Mouse (Mus musculus) hindbrain, embryonic 16.5 days (tissue): ENCODE measurements around the gene Grip1. TPM values are rescaled to one million over a fixed set of nuclear protein-coding genes. Genes with fewer than 3 reads are reported as not detected.

ENCODE experiments used
- ATAC-seq: fragments of 200-750 bp; cut with Nextera tagmentation; 2 replicates; pipeline ENCODE4 v1.8.0; 2017; ENCODE audit warnings: moderate TSS enrichment, moderate library complexity
- H3K27ac ChIP-seq: fragments of 300-500 bp; sonication (generic); 2 replicates; pipeline ENCODE4 v1.5.1; 2014; ENCODE audit warnings: low read depth, mild to moderate bottlenecking, control low read depth, low read length, moderate library complexity
- H3K27me3 ChIP-seq: fragments of 300-500 bp; sonication (generic); replicated peaks from 2 replicates; pipeline ENCODE4 v1.6.1; 2014; ENCODE audit warnings: low read length; ENCODE audit not compliant: control insufficient read depth, insufficient read depth
- H3K36me3 ChIP-seq: fragments of 300-500 bp; sonication (generic); 2 replicates; pipeline ENCODE4 v1.6.1; 2014; ENCODE audit warnings: mild to moderate bottlenecking, low read length, moderate library complexity, mixed read lengths; ENCODE audit not compliant: control insufficient read depth, insufficient read depth
- H3K4me1 ChIP-seq: fragments of 300-500 bp; sonication (generic); 2 replicates; pipeline ENCODE4 v1.6.1; 2014; ENCODE audit warnings: low read depth, low read length; ENCODE audit not compliant: control insufficient read depth, insufficient read depth
- H3K4me2 ChIP-seq: fragments of 300-500 bp; sonication (generic); 2 replicates; pipeline ENCODE4 v1.6.1; 2014; ENCODE audit warnings: mild to moderate bottlenecking, low read length, control low read depth, moderate library complexity
- H3K4me3 ChIP-seq: fragments of 300-500 bp; sonication (generic); 2 replicates; pipeline ENCODE4 v1.5.1; 2014; ENCODE audit warnings: mild to moderate bottlenecking, low read length, control low read depth, moderate library complexity
- H3K9ac ChIP-seq: fragments of 300-500 bp; sonication (generic); 2 replicates; pipeline ENCODE4 v1.6.1; 2014; ENCODE audit warnings: low read depth, mild to moderate bottlenecking, control low read depth, low read length, moderate library complexity
- H3K9me3 ChIP-seq: fragments of 300-500 bp; sonication (generic); 2 replicates; pipeline ENCODE4 v1.6.1; 2014; ENCODE audit warnings: mild to moderate bottlenecking, low read length, moderate library complexity; ENCODE audit not compliant: control insufficient read depth
- WGBS: fragments of 180-500 bp; shearing (Covaris S2); extraction: QIAGEN DNeasy Blood & Tissue Kit; methylation state at CpG from one replicate; pipeline ENCODE4 v1.1.7; 2014; 5-methylcytosine and 5-hydroxymethylcytosine counted together
- polyA plus RNA-seq: library from polyadenylated mRNA; unstranded; fragments of >200 nt; fragmentation: Nextera tagmentation; extraction: Ambion mirVana; gene quantifications from 2 replicates; pipeline ENCODE4 v1.2.1, GENCODE M21; 2015

Grip1 gene
- polyA plus RNA-seq, 1 experiment from 2014 or later, result 16.6 TPM

DNA sequence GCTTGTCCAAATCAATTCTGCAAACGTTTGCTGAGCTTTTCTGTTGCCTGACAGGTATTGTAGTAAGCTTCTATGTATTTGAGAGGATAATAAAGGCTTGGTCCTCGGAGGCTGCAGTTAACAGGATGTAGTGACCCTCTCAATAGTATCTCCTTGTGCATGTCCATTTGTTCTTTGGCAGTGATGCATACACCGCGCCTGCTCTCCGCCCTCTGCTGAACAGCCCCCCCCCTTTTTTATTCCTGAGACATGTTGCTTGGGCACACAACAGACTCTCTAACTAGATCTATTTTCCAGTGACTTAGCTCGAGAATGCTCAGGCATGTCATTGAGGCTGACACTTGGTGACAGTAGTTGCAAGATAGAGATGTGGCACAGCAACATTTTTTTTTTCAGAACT lies 582.2 kb downstream of the Grip1 start:
- 0 out of 2 replicates have a peak, but pooled peaks have one; percentile 40 for ATAC-seq
- H3K36me3 ChIP-seq, result no peaks in the 10 kb centered on the region; the same call in 1 of the 2 replicates
- no peak overlapping the region for H3K4me3 ChIP-seq
- no peak overlapping the region for H3K27ac ChIP-seq
- H3K4me1 ChIP-seq, result peaks cover 9% of the 10 kb centered on the region
- 27% methylated on average over 6 of the region's 6 CpGs for WGBS
- H3K9ac ChIP-seq, result no peak overlapping the region
- H3K27me3 ChIP-seq, result no peaks in the 10 kb centered on the region
- H3K9me3 ChIP-seq, result no peaks in the 10 kb centered on the region
- H3K4me2 ChIP-seq, result peak overlapping the region; percentile 0

DNA sequence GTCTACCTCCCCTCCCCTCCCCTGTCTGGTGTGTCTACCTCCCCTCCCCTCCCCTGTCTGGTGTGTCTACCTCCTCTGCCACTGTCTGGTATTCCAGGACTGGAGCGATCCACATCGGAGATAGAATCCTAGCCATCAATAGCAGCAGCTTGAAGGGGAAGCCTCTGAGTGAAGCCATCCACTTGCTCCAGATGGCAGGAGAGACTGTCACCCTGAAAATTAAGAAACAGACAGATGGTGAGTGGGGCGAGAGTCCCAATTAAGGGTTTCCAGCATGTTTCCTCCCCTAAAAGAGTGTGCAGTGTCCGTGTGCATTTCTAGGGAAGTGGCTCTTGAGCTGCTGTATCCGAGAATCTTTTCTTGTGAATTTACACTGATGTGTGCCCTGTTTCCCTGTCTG lies 584.6 kb downstream of the Grip1 start:
- H3K9ac ChIP-seq, result no peak overlapping the region
- no peaks in the 10 kb centered on the region; the same call in 1 of the 2 replicates for H3K36me3 ChIP-seq
- 76% methylated on average over 5 of the region's 5 CpGs for WGBS

DNA sequence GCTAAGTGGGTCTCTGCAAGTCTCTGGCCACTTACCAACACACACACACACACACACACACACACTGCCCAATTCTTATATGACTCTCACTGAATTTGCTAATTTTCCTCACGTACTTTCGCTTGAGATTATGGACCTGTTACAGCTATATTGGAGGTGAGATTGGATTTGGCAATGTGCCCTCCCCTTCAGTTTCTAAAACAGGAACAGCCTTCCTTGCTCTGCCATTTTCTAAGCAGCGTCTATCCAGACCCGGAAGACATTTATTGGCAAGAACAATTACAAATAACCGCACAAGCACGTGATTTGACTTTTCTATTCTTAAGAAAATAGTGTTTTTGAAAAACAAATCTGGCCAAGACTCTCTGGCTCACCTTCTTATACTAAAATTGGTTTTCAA lies 590.6 kb downstream of the Grip1 start:
- Histone ChIP-seq H3K27me3 (no peaks in the 10 kb centered on the region), H3K9me3 (no peaks in the 10 kb centered on the region), H3K4me2 (no peak overlapping the region), H3K4me1 (no peaks in the 10 kb centered on the region), H3K27ac (no peak overlapping the region), H3K4me3 (no peak overlapping the region), H3K36me3 (peaks cover under 1% of the 10 kb centered on the region; the same call in 1 of the 2 replicates), H3K9ac (no peak overlapping the region)
- ATAC-seq, result no peak
- 47% methylated on average over 6 of the region's 6 CpGs for WGBS

More for the DNA sequence above, 584.6 kb downstream of the Grip1 start:
- Histone ChIP-seq H3K4me1 (peaks cover 9% of the 10 kb centered on the region), H3K4me3 (no peak overlapping the region), H3K27me3 (no peaks in the 10 kb centered on the region), H3K27ac (no peak overlapping the region), H3K9me3 (no peaks in the 10 kb centered on the region), H3K4me2 (no peak overlapping the region)
- peak; percentile 44; the same call in 1 of the 2 replicates for ATAC-seq

DNA sequence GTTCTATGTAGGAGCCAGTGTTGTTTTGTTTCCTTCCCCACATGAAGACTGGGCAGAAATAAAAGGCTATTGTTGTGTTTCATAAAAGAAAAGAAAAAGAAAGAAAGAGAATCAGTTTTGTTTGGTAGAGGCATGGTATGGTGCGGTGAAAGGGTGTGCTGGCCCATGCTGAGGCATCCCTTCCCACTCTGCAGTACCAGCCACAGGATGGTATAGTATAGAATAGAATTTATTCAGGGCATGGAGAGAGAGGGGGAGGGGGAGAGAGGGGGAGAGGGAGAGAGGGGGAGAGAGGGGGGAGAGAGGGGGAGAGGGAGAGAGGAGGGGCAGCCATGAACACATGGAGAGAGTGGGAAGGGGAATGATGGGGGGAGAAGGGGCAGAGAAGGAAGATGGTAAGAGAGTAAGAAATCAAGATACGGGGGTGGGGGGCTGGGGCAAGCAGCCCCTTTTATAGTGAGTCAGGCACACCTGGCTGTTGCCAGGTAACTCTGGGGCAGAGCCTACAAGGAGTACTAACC lies 591.1 kb downstream of the Grip1 start:
- H3K4me3 ChIP-seq, result no peak overlapping the region
- WGBS, result 37% methylated on average over 2 of the region's 2 CpGs
- no peak overlapping the region for H3K27ac ChIP-seq
- peaks cover 6% of the 10 kb centered on the region for H3K36me3 ChIP-seq
- H3K4me2 ChIP-seq, result no peak overlapping the region
- H3K9me3 ChIP-seq, result no peaks in the 10 kb centered on the region
- H3K9ac ChIP-seq, result no peak overlapping the region
- no peaks in the 10 kb centered on the region for H3K27me3 ChIP-seq
- ATAC-seq, result no peak
- no peaks in the 10 kb centered on the region for H3K4me1 ChIP-seq

DNA sequence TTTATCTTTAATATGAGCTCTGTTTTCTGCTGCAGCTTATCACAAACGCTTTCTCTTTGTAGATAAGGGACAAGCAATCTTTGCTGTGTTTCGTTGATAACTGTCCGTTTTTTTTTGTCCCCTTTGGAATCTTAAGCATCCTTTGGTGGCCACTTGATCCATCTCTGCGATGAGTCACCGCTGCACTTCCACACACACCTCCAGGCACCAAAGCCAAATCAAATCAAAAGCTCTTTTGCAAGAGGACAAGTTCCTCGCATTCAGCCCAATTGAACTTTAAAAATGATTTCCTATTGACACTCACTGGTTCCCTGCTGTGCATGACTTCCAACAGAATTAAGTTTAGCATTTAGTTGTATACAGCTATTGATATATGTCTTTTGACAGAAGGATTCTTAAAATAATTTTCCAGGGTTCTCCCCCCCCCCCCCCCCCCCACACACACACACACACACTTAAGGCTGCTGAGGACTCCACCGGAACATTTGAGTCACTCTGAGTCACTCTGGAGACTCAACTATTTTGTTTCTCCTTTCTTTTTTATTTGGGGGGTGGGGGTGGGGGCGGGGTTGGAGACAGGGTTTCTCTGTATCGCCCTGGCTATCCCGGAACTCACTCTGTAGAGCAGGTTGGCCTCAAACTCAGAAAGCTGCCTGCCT lies 607.1 kb downstream of the Grip1 start:
- Histone ChIP-seq H3K4me1 (no peaks in the 10 kb centered on the region), H3K27me3 (no peaks in the 10 kb centered on the region), H3K36me3 (peaks cover 4% of the 10 kb centered on the region), H3K4me2 (no peak overlapping the region), H3K9me3 (0 out of 2 replicates have a peak, but pooled peaks cover 2% of the 10 kb centered on the region), H3K9ac (no peak overlapping the region), H3K4me3 (no peak overlapping the region), H3K27ac (no peak overlapping the region)
- 79% methylated on average over 10 of the region's 10 CpGs for WGBS
- no peak for ATAC-seq

DNA sequence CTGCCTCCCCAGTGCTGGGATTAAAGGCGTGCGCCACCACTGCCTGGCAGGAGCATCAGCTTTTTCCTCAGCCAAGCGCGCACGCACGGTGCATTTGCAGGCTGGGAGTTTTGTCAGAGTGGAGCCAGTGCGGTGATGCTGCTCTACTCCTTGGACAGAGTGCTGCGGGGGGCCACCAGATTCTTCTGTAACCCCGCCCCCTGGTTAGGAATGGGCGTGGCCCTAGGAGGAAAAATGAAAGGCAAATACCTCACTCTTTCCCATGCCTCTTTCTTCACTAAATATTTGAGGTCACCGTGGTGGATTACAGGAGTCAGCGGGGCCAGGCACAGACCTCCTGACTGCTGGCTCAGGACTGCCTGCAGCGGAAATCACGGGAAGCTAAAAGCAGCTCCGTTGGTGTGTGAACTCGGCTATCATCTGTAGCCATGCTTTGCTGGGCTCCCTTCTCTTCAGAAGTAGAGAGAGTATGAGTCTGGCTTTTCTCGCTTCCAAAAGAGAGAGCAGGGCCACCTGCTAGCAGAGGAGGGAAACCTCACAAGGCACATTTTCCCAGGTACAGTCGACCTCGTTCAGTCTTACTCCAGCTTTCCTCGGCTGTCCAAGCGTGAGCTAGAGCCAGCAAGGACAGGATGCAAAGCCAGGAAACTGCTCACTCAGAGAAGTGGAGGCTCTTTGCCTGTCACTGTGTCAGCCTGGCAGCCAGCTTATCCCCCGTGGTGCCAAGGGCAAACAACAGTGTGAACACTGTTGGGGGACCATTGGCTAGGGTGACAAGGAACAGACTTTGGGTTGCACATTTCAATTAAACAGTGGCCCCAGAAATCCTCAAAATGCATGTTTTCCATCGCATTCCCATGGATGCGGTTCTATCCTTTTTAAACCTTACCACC lies 607.9 kb downstream of the Grip1 start:
- Histone ChIP-seq H3K4me3 (no peak overlapping the region), H3K9ac (no peak overlapping the region), H3K36me3 (peaks cover 4% of the 10 kb centered on the region), H3K4me1 (no peaks in the 10 kb centered on the region), H3K9me3 (0 out of 2 replicates have a peak, but pooled peaks cover 2% of the 10 kb centered on the region), H3K27me3 (no peaks in the 10 kb centered on the region), H3K4me2 (no peak overlapping the region), H3K27ac (no peak overlapping the region)
- WGBS, result 81% methylated on average over 24 of the region's 24 CpGs
- ATAC-seq, result no peak

DNA sequence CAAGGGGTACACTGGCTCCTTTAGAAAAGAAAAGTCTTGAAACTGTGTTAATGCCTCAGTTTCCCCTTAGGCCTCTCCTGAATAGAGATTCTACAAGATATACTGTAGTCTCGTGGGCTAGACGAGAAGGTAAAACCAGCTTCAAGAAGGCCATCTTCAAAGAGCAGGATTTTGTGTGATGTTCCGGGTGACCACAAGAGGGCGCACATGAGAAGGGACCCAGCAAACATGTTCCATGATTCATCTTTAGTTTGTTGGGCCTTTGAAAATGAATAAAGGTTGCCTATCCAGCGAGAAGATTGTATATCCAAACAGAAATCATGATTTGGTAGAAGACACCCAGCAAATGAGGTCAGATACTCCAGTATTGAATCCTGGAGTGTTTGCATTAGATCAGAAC lies 610.8 kb downstream of the Grip1 start:
- no peak overlapping the region for H3K4me2 ChIP-seq
- ATAC-seq, result no peak
- H3K4me3 ChIP-seq, result no peak overlapping the region
- no peak overlapping the region for H3K27ac ChIP-seq
- 24% methylated on average over 5 of the region's 5 CpGs for WGBS
- no peaks in the 10 kb centered on the region for H3K4me1 ChIP-seq
- 0 out of 2 replicates have a peak, but pooled peaks cover 2% of the 10 kb centered on the region for H3K36me3 ChIP-seq
- H3K9me3 ChIP-seq, result no peaks in the 10 kb centered on the region
- H3K27me3 ChIP-seq, result no peaks in the 10 kb centered on the region
- no peak overlapping the region for H3K9ac ChIP-seq

DNA sequence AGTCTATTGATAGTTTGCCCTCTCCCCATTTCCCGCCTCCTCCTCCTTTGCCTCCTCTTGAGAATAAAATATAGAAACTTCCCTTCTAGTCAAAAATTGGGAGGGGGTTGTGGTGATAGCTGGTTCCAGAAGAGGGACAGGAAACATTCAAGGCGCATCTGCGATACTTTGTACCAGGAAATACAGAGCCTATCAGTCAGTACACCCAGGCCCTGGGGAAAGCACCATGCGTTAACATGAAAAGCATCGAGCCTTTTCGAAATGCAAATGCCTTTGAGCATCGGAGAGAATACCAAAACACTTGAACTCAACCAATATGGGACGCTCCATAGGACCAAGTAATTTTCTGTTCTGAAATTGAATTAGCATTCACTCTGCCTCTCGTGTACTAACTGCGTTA lies 612.7 kb downstream of the Grip1 start:
- no peaks in the 10 kb centered on the region for H3K9me3 ChIP-seq
- WGBS, result 73% methylated on average over 10 of the region's 10 CpGs
- H3K4me1 ChIP-seq, result no peaks in the 10 kb centered on the region
- no peak overlapping the region for H3K4me2 ChIP-seq
- 0 out of 2 replicates have a peak, but pooled peaks cover 2% of the 10 kb centered on the region for H3K36me3 ChIP-seq
- no peak overlapping the region for H3K9ac ChIP-seq
- no peaks in the 10 kb centered on the region for H3K27me3 ChIP-seq
- H3K27ac ChIP-seq, result no peak overlapping the region
- no peak for ATAC-seq
- H3K4me3 ChIP-seq, result no peak overlapping the region

DNA sequence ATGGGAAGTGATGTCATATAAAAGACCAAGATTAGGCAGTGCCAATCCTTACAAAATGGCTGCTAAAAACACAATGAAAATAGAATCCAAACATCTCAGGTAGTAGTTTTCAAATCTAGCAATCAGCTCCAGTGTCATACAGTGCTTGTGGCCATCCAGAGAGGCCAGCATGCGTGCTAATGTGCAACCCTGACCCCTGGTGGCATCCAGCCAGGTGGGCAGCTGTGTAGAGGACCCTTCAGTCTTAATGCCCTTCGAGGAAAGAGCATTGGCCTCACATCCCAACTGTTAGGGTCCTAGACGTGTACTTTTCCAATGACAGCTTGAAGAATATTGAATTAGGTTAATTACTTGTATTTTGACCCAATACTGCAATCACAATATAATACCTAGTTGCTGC lies 624.2 kb downstream of the Grip1 start:
- WGBS, result 75% methylated on average over 3 of the region's 3 CpGs
- no peaks in the 10 kb centered on the region for H3K27me3 ChIP-seq
- H3K4me2 ChIP-seq, result no peak overlapping the region
- H3K27ac ChIP-seq, result no peak overlapping the region
- no peaks in the 10 kb centered on the region for H3K4me1 ChIP-seq
- H3K36me3 ChIP-seq, result peaks cover 15% of the 10 kb centered on the region
- no peak for ATAC-seq
- no peaks in the 10 kb centered on the region for H3K9me3 ChIP-seq
- H3K9ac ChIP-seq, result no peak overlapping the region
- no peak overlapping the region for H3K4me3 ChIP-seq
